Comparison of ENCODE assay signal across 9 mouse cellular contexts in the genomic region with DNA sequence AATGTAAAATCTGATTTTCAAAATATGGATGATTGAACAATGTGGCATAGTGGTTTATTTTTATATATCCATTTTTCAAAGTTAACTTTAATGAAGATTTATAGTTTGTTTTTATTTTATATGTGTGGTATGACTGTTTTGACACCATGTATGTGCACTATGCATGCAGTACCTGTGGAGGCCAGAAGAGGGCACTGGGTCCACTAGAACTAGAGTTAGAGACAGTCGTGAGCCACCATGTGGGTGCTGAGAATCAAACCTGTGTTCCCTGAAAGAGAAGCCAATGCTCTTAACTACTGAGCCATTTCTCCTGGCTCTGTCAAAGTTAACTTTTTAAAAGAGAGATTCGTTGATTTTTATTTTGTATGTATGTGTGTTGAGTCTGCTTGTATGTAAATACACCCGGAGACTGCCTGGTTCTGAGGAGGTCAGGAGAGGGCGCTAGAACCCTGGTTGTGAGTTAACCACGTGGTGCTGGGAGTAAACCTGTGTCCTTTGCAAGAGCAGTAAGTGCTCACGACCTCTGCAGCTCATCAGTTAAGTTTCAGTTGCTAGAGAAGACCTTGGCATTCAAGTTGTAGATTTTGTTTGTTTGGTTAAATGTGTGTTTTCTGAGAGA.
A peak's percentile ranks its signal among the peaks of the same experiment; 100 is the strongest.
DNase-seq lines count a peak whose midpoint lies in the region; ATAC-seq and TF ChIP-seq lines count a peak whose summit lies in the region.
"Had no signal": no experiment of that assay in that cellular context is flagged by ENCODE, and none has a peak within 500 bp of the region (broad histone marks: within the 10 kb centered on the region; RNA-seq: fewer than 3 reads in every experiment).

No protein-coding gene starts in this region.

- DNase-seq in kidney, adult 2 months: peak; percentile 6
- DNase-seq in thymus, postnatal 0 days (ENCODE audit: low spot score): peak; percentile 10
- DNase-seq in thymus, adult 2 months: no peak
- DNase-seq in ZHBTc4 (ENCODE audit: low read depth, low spot score) (peak; percentile 68), adipocyte (ENCODE audit: low spot score) (no peak)
- peak; percentile 63 for DNase-seq in testis, postnatal 14 days (ENCODE audit: low spot score)
- DNase-seq in adrenal gland, adult 8-10 months: no peak

- no peak for TF ChIP-seq POLR2A in kidney, adult 2 months (IDR thresholded peaks at IDR 0.05; ENCODE audit: low read depth, low read length)
- no peak for TF ChIP-seq POLR2A in thymus, adult 2 months (IDR thresholded peaks at IDR 0.05; ENCODE audit: control insufficient read depth, extremely low read depth, insufficient read depth, low read length, poor library complexity)

- no peaks in the 10 kb centered on the region for H3K36me3 ChIP-seq in kidney, adult 2 months (ENCODE audit: control insufficient read depth, insufficient read depth, low read length)
- no peaks in the 10 kb centered on the region for H3K36me3 ChIP-seq in kidney, embryonic 14.5 days (ENCODE audit: control insufficient read depth, insufficient read depth, low read length)
- H3K36me3 ChIP-seq in thymus, adult 2 months (ENCODE audit: control insufficient read depth, insufficient read depth, low read length): no peaks in the 10 kb centered on the region
- H3K36me3 ChIP-seq: hindbrain, embryonic 10.5 days had no signal

- H3K27ac ChIP-seq in kidney, adult 2 months (ENCODE audit: insufficient read depth, low read depth, low read length): no peak overlapping the region
- no peak overlapping the region for H3K27ac ChIP-seq in kidney, embryonic 14.5 days (ENCODE audit: low read depth, low read length)
- no peak overlapping the region for H3K27ac ChIP-seq in thymus, adult 2 months (ENCODE audit: control insufficient read depth, insufficient read depth, low read length)
- H3K27ac ChIP-seq: hindbrain, embryonic 10.5 days had no signal

- ATAC-seq in kidney, embryonic 14.5 days (ENCODE audit: low FRiP score, low TSS enrichment): no peak

- H3K9me3 ChIP-seq in kidney, embryonic 14.5 days (ENCODE audit: control insufficient read depth, low read length): peaks cover 4% of the 10 kb centered on the region; the same call in 1 of the 2 replicates

- H3K4me2 ChIP-seq in kidney, embryonic 14.5 days (replicated peaks; ENCODE audit: low read depth, low read length): no peak overlapping the region

- H3K9ac ChIP-seq in kidney, embryonic 14.5 days (ENCODE audit: low read depth, low read length): no peak overlapping the region

- 83% methylated on average over 6 of the region's 6 CpGs for WGBS in kidney, adult 2 months
- 82% methylated on average over 6 of the region's 6 CpGs for WGBS in kidney, embryonic 14.5 days
- WGBS in thymus, adult 2 months: 87% methylated on average over 6 of the region's 6 CpGs

- no peaks in the 10 kb centered on the region for H3K27me3 ChIP-seq in kidney, adult 2 months (replicated peaks; ENCODE audit: control insufficient read depth, insufficient read depth, low read length)
- H3K27me3 ChIP-seq in kidney, embryonic 14.5 days (ENCODE audit: control insufficient read depth, insufficient read depth, low read length): no peaks in the 10 kb centered on the region
- H3K27me3 ChIP-seq in thymus, adult 2 months (ENCODE audit: control insufficient read depth, insufficient read depth, low read length): no peaks in the 10 kb centered on the region

- 0 out of 2 replicates have a peak, but pooled peaks cover 1% of the 10 kb centered on the region for H3K4me1 ChIP-seq in kidney, adult 2 months (ENCODE audit: control insufficient read depth, insufficient read depth, low read length)
- H3K4me1 ChIP-seq in kidney, embryonic 14.5 days (ENCODE audit: control insufficient read depth, insufficient read depth, low read length): no peaks in the 10 kb centered on the region
- peaks cover 2% of the 10 kb centered on the region; the same call in 1 of the 2 replicates for H3K4me1 ChIP-seq in thymus, adult 2 months (replicated peaks; ENCODE audit: control insufficient read depth, insufficient read depth, low read length)

- no peak overlapping the region for H3K4me3 ChIP-seq in kidney, adult 2 months (ENCODE audit: insufficient read depth, low read depth, low read length)
- H3K4me3 ChIP-seq in kidney, embryonic 14.5 days (ENCODE audit: low read length): no peak overlapping the region
- H3K4me3 ChIP-seq in thymus, adult 2 months (ENCODE audit: control insufficient read depth, insufficient read depth, low read length): no peak overlapping the region
- H3K4me3 ChIP-seq: hindbrain, embryonic 10.5 days had no signal

- TF ChIP-seq CTCF in kidney, adult 2 months (conservative IDR thresholded peaks at IDR 0.05; ENCODE audit: insufficient read depth, insufficient read length, low read depth, low read length): peak; percentile 37; the same call in 1 of the 2 replicates
- no peak for TF ChIP-seq CTCF in thymus, adult 2 months (IDR thresholded peaks at IDR 0.05; ENCODE audit: borderline replicate concordance, control insufficient read depth, extremely low read depth, insufficient read depth, low read length, poor library complexity)

Comparison
In these comparisons a context has a peak if more than half of its experiments do, and no peak if none do; other contexts are left out.
1. DNase-seq: peak in kidney, adult 2 months (single experiment), thymus, postnatal 0 days (single experiment), ZHBTc4 (single experiment) and testis, postnatal 14 days (single experiment); none in thymus, adult 2 months (single experiment), adipocyte (single experiment) and adrenal gland, adult 8-10 months (single experiment).